Mouse (Mus musculus): ENCODE measurements around the gene Comtd1. TPM values are rescaled to one million over a fixed set of nuclear protein-coding genes. Genes with fewer than 3 reads are reported as not detected.

Gene Comtd1
- 11.4 TPM for polyA plus RNA-seq (2017; shearing (Covaris generic))

DNA sequence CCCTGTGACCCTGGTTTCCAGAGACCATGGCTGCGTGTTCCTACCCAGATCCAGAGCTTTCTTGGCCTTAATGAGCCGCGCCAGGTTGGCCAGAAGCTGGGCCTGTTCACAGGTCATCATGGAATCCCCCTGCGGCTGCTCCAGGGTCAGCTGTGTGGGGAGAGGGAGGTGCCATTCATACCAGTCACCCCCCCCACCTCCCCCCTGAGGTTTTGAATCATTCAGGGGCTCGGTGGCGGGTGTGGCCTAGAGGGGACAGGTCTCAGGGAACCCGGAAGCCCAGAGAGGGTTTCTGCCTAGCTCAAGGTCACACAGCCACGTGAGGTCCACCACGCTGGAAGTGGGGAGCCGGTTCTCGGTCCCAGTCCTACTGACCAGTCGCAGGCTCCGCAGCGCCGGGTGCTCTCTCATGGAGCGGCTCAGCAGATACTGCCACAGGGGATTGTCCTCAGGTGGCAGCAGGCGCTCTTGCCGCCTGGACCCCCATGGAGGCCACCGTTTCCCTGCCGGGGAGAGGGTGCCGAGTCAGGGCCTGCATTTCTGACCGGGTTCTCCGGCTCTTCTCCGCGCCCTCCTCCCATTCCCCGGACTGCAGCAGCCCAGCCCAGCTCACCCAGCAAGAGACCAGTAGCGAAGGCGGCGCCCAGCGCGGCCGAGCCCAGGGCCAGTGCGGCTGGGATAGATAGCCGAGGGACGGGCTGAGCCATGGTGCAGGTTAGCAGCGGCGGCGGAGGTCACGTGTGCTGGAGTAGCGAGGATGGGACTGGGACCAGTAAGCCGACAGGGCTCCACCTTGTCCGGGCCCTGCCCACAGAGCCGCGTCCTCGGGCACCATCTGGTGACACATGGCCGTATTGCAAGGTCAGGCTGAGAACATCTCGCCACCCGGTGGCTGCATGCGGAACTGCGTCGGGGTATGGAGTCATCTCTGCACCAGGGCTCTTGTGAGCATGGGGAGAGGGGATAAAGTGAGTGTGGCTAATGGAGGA lies at the start of gene Comtd1:
Comtd1 (minus strand) TSS at position 812 of the 989 bp plus-strand sequence.

DNA sequence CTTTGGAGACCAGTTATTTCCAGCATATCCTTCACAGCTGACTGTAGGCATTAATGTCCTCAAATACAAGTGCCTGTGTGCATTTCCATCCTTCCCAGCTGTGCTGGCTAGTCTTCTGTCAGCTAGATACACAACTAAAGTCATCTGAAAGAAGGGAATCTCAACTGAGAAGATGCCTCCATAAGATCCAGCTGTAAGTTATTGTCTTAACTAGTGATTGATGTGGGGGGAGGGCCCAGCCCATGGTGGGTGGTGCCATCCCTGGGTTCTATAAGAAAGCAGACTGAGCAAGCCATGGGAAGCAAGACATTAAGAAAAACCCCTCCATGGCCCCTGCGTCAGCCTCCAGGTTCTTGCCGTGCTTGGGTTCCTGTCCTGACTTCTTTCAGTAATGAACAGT lies 23.8 kb downstream of the Comtd1 start, which contains the start of gene Vdac2:
Vdac2 (plus strand) TSS at position 301 of the 400 bp plus-strand sequence.

Other genes starting within 250 kb of the Comtd1 start
- gene Dupd1, start 134.4 kb downstream of the Comtd1 start, polyA plus RNA-seq (2017; shearing (Covaris generic)) = not detected
- gene Samd8, start 98.4 kb downstream of the Comtd1 start, polyA plus RNA-seq (2017; shearing (Covaris generic)) = 51.3 TPM
- not detected for gene Dusp13, start 97.8 kb downstream of the Comtd1 start, polyA plus RNA-seq (2017; shearing (Covaris generic))
- 143 TPM for gene Vdac2, start 23.7 kb downstream of the Comtd1 start, polyA plus RNA-seq (2017; shearing (Covaris generic))
- gene Zfp503, start 140.6 kb upstream of the Comtd1 start, polyA plus RNA-seq (2017; shearing (Covaris generic)) = not detected
- not detected for gene Lrmda, start 170.7 kb upstream of the Comtd1 start, polyA plus RNA-seq (2017; shearing (Covaris generic))